In genomic region chr10:81595599-81595998, GRCm38 (mm10) we compare ENCODE assay signal across 16 mouse cellular contexts. TPM values are rescaled to one million over a fixed set of nuclear protein-coding genes. Genes with fewer than 3 reads are reported as not detected.
DNase-seq lines count a peak whose midpoint lies in the region; ATAC-seq lines count a peak whose summit lies in the region.
"Had no signal": no experiment of that assay in that cellular context is flagged by ENCODE, and none has a peak within 500 bp of the region (broad histone marks: within the 10 kb centered on the region; RNA-seq: fewer than 3 reads in every experiment).

No protein-coding gene starts in this region.

- no peak for ATAC-seq in forebrain, embryonic 15.5 days (replicated peaks)
- ATAC-seq in kidney, embryonic 15.5 days (replicated peaks; ENCODE audit: low FRiP score) = no peak
- ATAC-seq in limb, embryonic 12.5 days (ENCODE audit: insufficient number of reproducible peaks, insufficient read depth, low FRiP score, low TSS enrichment, low read depth) = no peak
- ATAC-seq: forebrain, embryonic 13.5 days; hindbrain, embryonic 16.5 days had no signal

- H3K27me3 ChIP-seq in forebrain, embryonic 10.5 days (ENCODE audit: poor library complexity, severe bottlenecking) = peaks cover 100% of the 10 kb centered on the region
- peaks cover 41% of the 10 kb centered on the region for H3K27me3 ChIP-seq in forebrain, embryonic 15.5 days
- H3K27me3 ChIP-seq in kidney, embryonic 15.5 days = peaks cover 21% of the 10 kb centered on the region; the same call in 1 of the 2 replicates
- H3K27me3 ChIP-seq in limb, embryonic 12.5 days = peaks cover 28% of the 10 kb centered on the region

- no peak for DNase-seq in forebrain, embryonic 10.5 days (ENCODE audit: extremely low spot score, low spot score)
- DNase-seq in kidney, adult 8-10 months = no peak
- DNase-seq in cerebellum, adult 9-11 months = peak; percentile 62
- no peak for DNase-seq in left cerebral cortex, postnatal 4 days
- no peak for DNase-seq in urinary bladder, postnatal 10 days (ENCODE audit: low spot score)
- DNase-seq: B cell, adult 2 months; gastrocnemius, postnatal 25 days; kidney, postnatal 36 days; layer of hippocampus, postnatal 36 days; lung, postnatal 36 days; spleen, adult 18-20 months had no signal

- no peaks in the 10 kb centered on the region for H3K9me3 ChIP-seq in forebrain, embryonic 10.5 days
- H3K9me3 ChIP-seq in forebrain, embryonic 15.5 days = no peaks in the 10 kb centered on the region
- H3K9me3 ChIP-seq in kidney, embryonic 15.5 days (replicated peaks) = no peaks in the 10 kb centered on the region
- no peaks in the 10 kb centered on the region for H3K9me3 ChIP-seq in limb, embryonic 12.5 days
- H3K9me3 ChIP-seq: forebrain, embryonic 13.5 days had no signal

- no peaks in the 10 kb centered on the region for H3K36me3 ChIP-seq in forebrain, embryonic 10.5 days (replicated peaks)
- H3K36me3 ChIP-seq in forebrain, embryonic 15.5 days = no peaks in the 10 kb centered on the region
- no peaks in the 10 kb centered on the region for H3K36me3 ChIP-seq in kidney, embryonic 15.5 days
- H3K36me3 ChIP-seq in limb, embryonic 12.5 days = 0 out of 2 replicates have a peak, but pooled peaks cover 1% of the 10 kb centered on the region

- no peak overlapping the region for H3K4me3 ChIP-seq in forebrain, embryonic 10.5 days
- no peak overlapping the region for H3K4me3 ChIP-seq in forebrain, embryonic 15.5 days
- no peak overlapping the region for H3K4me3 ChIP-seq in kidney, embryonic 15.5 days (replicated peaks)
- H3K4me3 ChIP-seq in limb, embryonic 12.5 days (replicated peaks) = no peak overlapping the region
- H3K4me3 ChIP-seq: forebrain, embryonic 13.5 days had no signal

- H3K9ac ChIP-seq in forebrain, embryonic 15.5 days (replicated peaks) = no peak overlapping the region
- H3K9ac ChIP-seq in kidney, embryonic 15.5 days = 0 out of 2 replicates have a peak overlapping the region, but pooled peaks have one; percentile 12
- peak overlapping the region; percentile 44 for H3K9ac ChIP-seq in limb, embryonic 12.5 days (replicated peaks)
- H3K9ac ChIP-seq: forebrain, embryonic 13.5 days had no signal

- WGBS in forebrain, embryonic 10.5 days = 51% methylated on average over 5 of the region's 5 CpGs
- WGBS in forebrain, embryonic 15.5 days = 31% methylated on average over 5 of the region's 5 CpGs
- WGBS in kidney, embryonic 15.5 days = 54% methylated on average over 5 of the region's 5 CpGs
- WGBS in limb, embryonic 12.5 days = 38% methylated on average over 5 of the region's 5 CpGs

- peaks cover 54% of the 10 kb centered on the region for H3K4me1 ChIP-seq in forebrain, embryonic 10.5 days
- H3K4me1 ChIP-seq in forebrain, embryonic 15.5 days = peaks cover 31% of the 10 kb centered on the region
- peaks cover 62% of the 10 kb centered on the region for H3K4me1 ChIP-seq in kidney, embryonic 15.5 days
- H3K4me1 ChIP-seq in limb, embryonic 12.5 days (replicated peaks) = peaks cover 64% of the 10 kb centered on the region

- intact Hi-C loops in left cerebral cortex, postnatal 4 days (cut with DNase I) = no loop called here

- 0 out of 2 replicates have a peak overlapping the region, but pooled peaks have one; percentile 2 for H3K27ac ChIP-seq in forebrain, embryonic 10.5 days
- no peak overlapping the region for H3K27ac ChIP-seq in forebrain, embryonic 15.5 days (replicated peaks)
- peak overlapping the region; percentile 94 for H3K27ac ChIP-seq in kidney, embryonic 15.5 days
- H3K27ac ChIP-seq in limb, embryonic 12.5 days = peak overlapping the region; percentile 90
- H3K27ac ChIP-seq: forebrain, embryonic 13.5 days had no signal

- H3K4me2 ChIP-seq in forebrain, embryonic 15.5 days (replicated peaks) = no peak overlapping the region
- H3K4me2 ChIP-seq in kidney, embryonic 15.5 days = no peak overlapping the region
- H3K4me2 ChIP-seq in limb, embryonic 12.5 days = peak overlapping the region; percentile 53; the same call in 1 of the 2 replicates

RNA-seq across cellular contexts. Expression of gene Tle6, which starts 5.3 kb away (rescaled TPM):
- polyA plus RNA-seq in forebrain, embryonic 10.5 days (2016; fragmentation: Nextera tagmentation; extraction: Ambion mirVana) = 2.8 and 3.1 TPM in 2 replicates
- 3.0 and 4.2 TPM in 2 replicates for polyA plus RNA-seq in forebrain, embryonic 15.5 days (2015; fragmentation: Nextera tagmentation; extraction: Ambion mirVana)
- polyA plus RNA-seq in kidney, embryonic 15.5 days (2015; fragmentation: Nextera tagmentation; extraction: Ambion mirVana) = 15.6 and 16.8 TPM in 2 replicates
- 15.2 TPM in 2 replicates for polyA plus RNA-seq in limb, embryonic 12.5 days (2016; fragmentation: Nextera tagmentation; extraction: Ambion mirVana)
- total RNA-seq in left cerebral cortex, postnatal 4 days (2021) = 1 to 10 TPM; 2.2 to 3.2 TPM

RNA-seq across cellular contexts. Expression of gene BC025920, which starts 10.5 kb away (rescaled TPM):
- polyA plus RNA-seq in forebrain, embryonic 10.5 days (2016; fragmentation: Nextera tagmentation; extraction: Ambion mirVana) = 1.6 and 2.1 TPM in 2 replicates
- 3.0 and 3.1 TPM in 2 replicates for polyA plus RNA-seq in forebrain, embryonic 15.5 days (2015; fragmentation: Nextera tagmentation; extraction: Ambion mirVana)
- 0.62 and 0.84 TPM in 2 replicates for polyA plus RNA-seq in kidney, embryonic 15.5 days (2015; fragmentation: Nextera tagmentation; extraction: Ambion mirVana)
- 2.0 and 2.2 TPM in 2 replicates for polyA plus RNA-seq in limb, embryonic 12.5 days (2016; fragmentation: Nextera tagmentation; extraction: Ambion mirVana)
- 1 to 10 TPM; 2.5 to 2.7 TPM for total RNA-seq in left cerebral cortex, postnatal 4 days (2021)

RNA-seq across cellular contexts. Expression of gene Tle2, which starts 21.2 kb away (rescaled TPM):
- 4.1 and 4.3 TPM in 2 replicates for polyA plus RNA-seq in forebrain, embryonic 10.5 days (2016; fragmentation: Nextera tagmentation; extraction: Ambion mirVana)
- polyA plus RNA-seq in forebrain, embryonic 15.5 days (2015; fragmentation: Nextera tagmentation; extraction: Ambion mirVana) = 27.3 and 28.0 TPM in 2 replicates
- polyA plus RNA-seq in kidney, embryonic 15.5 days (2015; fragmentation: Nextera tagmentation; extraction: Ambion mirVana) = 39.3 and 45.6 TPM in 2 replicates
- polyA plus RNA-seq in limb, embryonic 12.5 days (2016; fragmentation: Nextera tagmentation; extraction: Ambion mirVana) = 39.4 and 45.6 TPM in 2 replicates
- 10 to 100 TPM; 34.0 to 44.5 TPM for total RNA-seq in left cerebral cortex, postnatal 4 days (2021)

RNA-seq across cellular contexts. Expression of gene Sirt6, which starts 32.0 kb away (rescaled TPM):
- 52.5 and 55.1 TPM in 2 replicates for polyA plus RNA-seq in forebrain, embryonic 10.5 days (2016; fragmentation: Nextera tagmentation; extraction: Ambion mirVana)
- 56.5 and 56.7 TPM in 2 replicates for polyA plus RNA-seq in forebrain, embryonic 15.5 days (2015; fragmentation: Nextera tagmentation; extraction: Ambion mirVana)
- polyA plus RNA-seq in kidney, embryonic 15.5 days (2015; fragmentation: Nextera tagmentation; extraction: Ambion mirVana) = 40.0 and 42.8 TPM in 2 replicates
- 55.8 and 57.5 TPM in 2 replicates for polyA plus RNA-seq in limb, embryonic 12.5 days (2016; fragmentation: Nextera tagmentation; extraction: Ambion mirVana)
- total RNA-seq in left cerebral cortex, postnatal 4 days (2021) = 10 to 100 TPM; 37.4 to 38.1 TPM

RNA-seq across cellular contexts. Expression of gene Ankrd24, which starts 32.7 kb away (rescaled TPM):
- polyA plus RNA-seq in forebrain, embryonic 10.5 days (2016; fragmentation: Nextera tagmentation; extraction: Ambion mirVana) = 4.8 and 5.8 TPM in 2 replicates
- 11.5 and 12.6 TPM in 2 replicates for polyA plus RNA-seq in forebrain, embryonic 15.5 days (2015; fragmentation: Nextera tagmentation; extraction: Ambion mirVana)
- polyA plus RNA-seq in kidney, embryonic 15.5 days (2015; fragmentation: Nextera tagmentation; extraction: Ambion mirVana) = 15.2 and 17.3 TPM in 2 replicates
- 10.1 and 10.4 TPM in 2 replicates for polyA plus RNA-seq in limb, embryonic 12.5 days (2016; fragmentation: Nextera tagmentation; extraction: Ambion mirVana)
- 10 to 100 TPM; 37.9 to 44.6 TPM for total RNA-seq in left cerebral cortex, postnatal 4 days (2021)
